Mouse (Mus musculus) liver, embryonic 12.5 days (tissue): ENCODE measurements around the gene Olfr54. TPM values are rescaled to one million over a fixed set of nuclear protein-coding genes. Genes with fewer than 3 reads are reported as not detected.
"Not testable (repeated sequence)": the region's sequence is repeated elsewhere in the genome, so short reads cannot be mapped to it uniquely, and the experiment has no call there.

Experiments
- ATAC-seq: fragments of 200-750 bp; cut with Nextera tagmentation; 2 replicates; pipeline ENCODE4 v1.8.0; 2017; ENCODE audit warnings: moderate number of reproducible peaks, mild to moderate bottlenecking, moderate library complexity
- H3K27ac ChIP-seq: fragments of 300-500 bp; sonication (generic); 2 replicates; pipeline ENCODE4 v1.5.1; 2016; ENCODE audit warnings: mild to moderate bottlenecking
- H3K27me3 ChIP-seq: fragments of 300-500 bp; sonication (generic); replicated peaks from 2 replicates; pipeline ENCODE4 v1.6.1; 2016; ENCODE audit warnings: mild to moderate bottlenecking, moderate library complexity
- H3K36me3 ChIP-seq: fragments of 300-500 bp; sonication (generic); 2 replicates; pipeline ENCODE4 v1.6.1; 2016; ENCODE audit warnings: mild to moderate bottlenecking, moderate library complexity
- H3K4me1 ChIP-seq: fragments of 300-500 bp; sonication (generic); 2 replicates; pipeline ENCODE4 v1.6.1; 2016
- H3K4me2 ChIP-seq: fragments of 300-500 bp; sonication (generic); 2 replicates; pipeline ENCODE4 v1.6.1; 2016; ENCODE audit warnings: mild to moderate bottlenecking, moderate library complexity
- H3K4me3 ChIP-seq: fragments of 300-500 bp; sonication (generic); 2 replicates; pipeline ENCODE4 v1.5.1; 2016; ENCODE audit warnings: mild to moderate bottlenecking, moderate library complexity
- H3K9ac ChIP-seq: fragments of 300-500 bp; sonication (generic); 2 replicates; pipeline ENCODE4 v1.6.1; 2016; ENCODE audit warnings: mild to moderate bottlenecking, moderate library complexity
- H3K9me3 ChIP-seq: fragments of 300-500 bp; sonication (generic); replicated peaks from 2 replicates; pipeline ENCODE4 v1.6.1; 2016; ENCODE audit warnings: mild to moderate bottlenecking, moderate library complexity
- WGBS: fragments of 180-500 bp; shearing (Covaris S2); methylation state at CpG from one replicate; pipeline ENCODE4 v1.1.7; 2016; ENCODE audit not compliant: insufficient replicate concordance; 5-methylcytosine and 5-hydroxymethylcytosine counted together
- polyA plus RNA-seq: library from polyadenylated mRNA; unstranded; fragments of >200 nt; fragmentation: Nextera tagmentation; extraction: Ambion mirVana; gene quantifications from 2 replicates; pipeline ENCODE4 v1.2.1, GENCODE M21; 2016

Gene Olfr54
- polyA plus RNA-seq: not detected in 2 replicates

GRCm38 (mm10) chr11:51013936-51014335, at the start of gene Olfr54:
Gene Olfr54, plus strand, starts transcription at chr11:51014236.
- Histone ChIP-seq H3K4me2 (no peak within 1 kb of the TSS), H3K9me3 (no peaks in the 10 kb centered on the region), H3K27me3 (no peaks in the 10 kb centered on the region), H3K4me3 (no peak within 1 kb of the TSS), H3K9ac (no peak within 1 kb of the TSS), H3K4me1 (no peaks in the 10 kb centered on the region), H3K36me3 (no peaks in the 10 kb centered on the region), H3K27ac (no peak within 1 kb of the TSS)
- WGBS: 54% methylated on average over 1 of the region's 1 CpGs
- ATAC-seq: no peak

GRCm38 (mm10) chr11:50964886-50965285, 49.1 kb upstream of the Olfr54 start:
- WGBS: 35% methylated on average over 2 of the region's 2 CpGs

GRCm38 (mm10) chr11:50966230-50966629, 47.8 kb upstream of the Olfr54 start, which contains the start of gene Olfr1378:
Gene Olfr1378, plus strand, starts transcription at chr11:50966530.
- Histone ChIP-seq H3K4me3 (no peak within 1 kb of the TSS), H3K27ac (no peak within 1 kb of the TSS), H3K4me2 (no peak within 1 kb of the TSS), H3K9me3 (no peaks in the 10 kb centered on the region), H3K36me3 (no peaks in the 10 kb centered on the region), H3K4me1 (no peaks in the 10 kb centered on the region), H3K27me3 (0 out of 2 replicates have a peak, but pooled peaks cover 3% of the 10 kb centered on the region), H3K9ac (no peak within 1 kb of the TSS)
- no peak for ATAC-seq
- WGBS: 77% methylated on average over 11 of the region's 11 CpGs

More at GRCm38 (mm10) chr11:50964886-50965285, 49.1 kb upstream of the Olfr54 start:
- no peak overlapping the region for H3K27ac ChIP-seq
- H3K4me2 ChIP-seq: no peak overlapping the region
- ATAC-seq: no peak
- 0 out of 2 replicates have a peak, but pooled peaks cover 3% of the 10 kb centered on the region for H3K27me3 ChIP-seq
- H3K4me3 ChIP-seq: no peak overlapping the region
- no peaks in the 10 kb centered on the region for H3K9me3 ChIP-seq
- H3K4me1 ChIP-seq: no peaks in the 10 kb centered on the region
- H3K36me3 ChIP-seq: no peaks in the 10 kb centered on the region
- H3K9ac ChIP-seq: no peak overlapping the region

GRCm38 (mm10) chr11:50977216-50977615, 36.8 kb upstream of the Olfr54 start:
- Histone ChIP-seq H3K9me3 (no peaks in the 10 kb centered on the region), H3K9ac (no peak overlapping the region), H3K36me3 (no peaks in the 10 kb centered on the region), H3K4me2 (no peak overlapping the region), H3K4me3 (no peak overlapping the region), H3K27ac (no peak overlapping the region), H3K4me1 (no peaks in the 10 kb centered on the region), H3K27me3 (no peaks in the 10 kb centered on the region)
- WGBS: 53% methylated on average over 4 of the region's 4 CpGs
- no peak for ATAC-seq

- no peak for ATAC-seq
- no peak within 1 kb of the TSS for H3K4me2 ChIP-seq
- H3K4me3 ChIP-seq: no peak within 1 kb of the TSS
- no peaks in the 10 kb centered on the region for H3K9me3 ChIP-seq
- no peak within 1 kb of the TSS for H3K27ac ChIP-seq
- no peaks in the 10 kb centered on the region for H3K4me1 ChIP-seq
- WGBS: 47% methylated on average over 5 of the region's 5 CpGs
- no peaks in the 10 kb centered on the region for H3K27me3 ChIP-seq
- no peak within 1 kb of the TSS for H3K9ac ChIP-seq
- no peaks in the 10 kb centered on the region for H3K36me3 ChIP-seq
Measured at GRCm38 (mm10) chr11:50981667-50982066, 32.4 kb upstream of the Olfr54 start, which contains the start of gene Olfr1377. Gene Olfr1377, plus strand, starts transcription at chr11:50981967.

GRCm38 (mm10) chr11:51003296-51003695, 10.7 kb upstream of the Olfr54 start, which contains the start of gene Olfr51:
Gene Olfr51, plus strand, starts transcription at chr11:51003596.
- no peak for ATAC-seq
- Histone ChIP-seq H3K4me2 (no peak within 1 kb of the TSS), H3K4me1 (no peaks in the 10 kb centered on the region), H3K9me3 (no peaks in the 10 kb centered on the region), H3K27ac (no peak within 1 kb of the TSS), H3K36me3 (no peaks in the 10 kb centered on the region), H3K4me3 (no peak within 1 kb of the TSS), H3K9ac (no peak within 1 kb of the TSS), H3K27me3 (no peaks in the 10 kb centered on the region)
- 52% methylated on average over 5 of the region's 5 CpGs for WGBS

- no peak for ATAC-seq
- Histone ChIP-seq H3K9ac (no peak overlapping the region), H3K27me3 (no peaks in the 10 kb centered on the region), H3K4me1 (no peaks in the 10 kb centered on the region), H3K4me3 (no peak overlapping the region), H3K36me3 (no peaks in the 10 kb centered on the region), H3K27ac (no peak overlapping the region), H3K9me3 (no peaks in the 10 kb centered on the region), H3K4me2 (no peak overlapping the region)
- WGBS: 68% methylated on average over 5 of the region's 5 CpGs
Measured at GRCm38 (mm10) chr11:51011821-51012220, 2.2 kb upstream of the Olfr54 start.

- Histone ChIP-seq H3K9me3 (no peaks in the 10 kb centered on the region), H3K9ac (no peak overlapping the region), H3K4me2 (no peak overlapping the region), H3K4me1 (no peaks in the 10 kb centered on the region), H3K4me3 (no peak overlapping the region), H3K27me3 (no peaks in the 10 kb centered on the region), H3K27ac (no peak overlapping the region), H3K36me3 (no peaks in the 10 kb centered on the region)
- WGBS: 46% methylated on average over 2 of the region's 2 CpGs
- ATAC-seq: peak; percentile 71
Measured at GRCm38 (mm10) chr11:51016341-51016740, 2.3 kb downstream of the Olfr54 start.

GRCm38 (mm10) chr11:51026811-51027210, 12.8 kb downstream of the Olfr54 start:
- not testable (repeated sequence) for H3K27me3 ChIP-seq, H3K9me3 ChIP-seq, H3K36me3 ChIP-seq, H3K4me3 ChIP-seq, H3K9ac ChIP-seq, H3K27ac ChIP-seq, H3K4me1 ChIP-seq, ATAC-seq, H3K4me2 ChIP-seq
- WGBS: 67% methylated on average over 11 of the region's 11 CpGs

GRCm38 (mm10) chr11:51029381-51029780, 15.3 kb downstream of the Olfr54 start:
- H3K4me3 ChIP-seq, H3K4me1 ChIP-seq, H3K27me3 ChIP-seq, H3K27ac ChIP-seq, H3K4me2 ChIP-seq, ATAC-seq, H3K9me3 ChIP-seq, H3K36me3 ChIP-seq, H3K9ac ChIP-seq: not testable (repeated sequence)
- WGBS: 60% methylated on average over 8 of the region's 8 CpGs

- ATAC-seq: no peak
- no peaks in the 10 kb centered on the region for H3K27me3 ChIP-seq
- no peak overlapping the region for H3K27ac ChIP-seq
- WGBS: 51% methylated on average over 2 of the region's 2 CpGs
- no peaks in the 10 kb centered on the region for H3K9me3 ChIP-seq
- no peak overlapping the region for H3K9ac ChIP-seq
- no peak overlapping the region for H3K4me2 ChIP-seq
- H3K4me1 ChIP-seq: no peaks in the 10 kb centered on the region
- no peak overlapping the region for H3K4me3 ChIP-seq
- H3K36me3 ChIP-seq: no peaks in the 10 kb centered on the region
Measured at GRCm38 (mm10) chr11:51030225-51030624, 16.2 kb downstream of the Olfr54 start.

GRCm38 (mm10) chr11:51032851-51033250, 18.8 kb downstream of the Olfr54 start:
- H3K4me1 ChIP-seq: no peaks in the 10 kb centered on the region
- no peak overlapping the region for H3K9ac ChIP-seq
- WGBS: 23% methylated on average over 1 of the region's 1 CpGs
- H3K4me2 ChIP-seq: no peak overlapping the region
- H3K27me3 ChIP-seq: no peaks in the 10 kb centered on the region
- no peaks in the 10 kb centered on the region for H3K36me3 ChIP-seq
- no peaks in the 10 kb centered on the region for H3K9me3 ChIP-seq
- no peak overlapping the region for H3K4me3 ChIP-seq
- H3K27ac ChIP-seq: no peak overlapping the region
- no peak for ATAC-seq

GRCm38 (mm10) chr11:51034141-51034540, 20.1 kb downstream of the Olfr54 start:
- not testable (repeated sequence) for ATAC-seq, H3K27ac ChIP-seq, H3K9me3 ChIP-seq, H3K9ac ChIP-seq, H3K27me3 ChIP-seq, H3K36me3 ChIP-seq, H3K4me2 ChIP-seq, H3K4me1 ChIP-seq, H3K4me3 ChIP-seq
